Mouse (Mus musculus): Measurements from ENCODE around the gene Sfr1.

Sfr1 gene

GRCm38 (mm10) chr19:47731071-47731881 is at the start of gene Sfr1:
Gene Sfr1, plus strand, starts transcription at chr19:47731682.
- in situ Hi-C loops (cut with MboI) = no loop called here

DNA sequence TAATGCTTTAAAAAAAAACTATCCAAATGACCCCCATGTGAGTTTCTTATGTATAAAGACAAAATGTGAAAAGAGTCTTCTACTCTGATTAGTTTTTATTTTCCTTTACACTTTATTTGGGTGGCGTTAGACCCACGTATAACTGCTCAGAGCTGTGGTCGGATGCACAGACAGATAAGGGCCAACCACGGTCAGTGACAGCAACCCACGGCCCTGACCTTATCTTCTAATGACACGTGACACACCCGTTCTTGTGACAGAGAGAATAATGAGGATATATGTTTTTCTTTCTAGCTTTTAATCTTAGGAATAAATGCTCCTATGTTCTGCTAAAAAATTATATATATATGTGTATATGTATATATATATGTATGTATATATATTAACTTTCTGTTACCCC is 41.9 kb upstream of the Sfr1 start:
- in situ Hi-C loops (cut with MboI) = no loop called here

- in situ Hi-C loops (cut with MboI) = no loop called here
These were observed 39.5 kb upstream of the Sfr1 start, which contains the start of gene Col17a1 for GRCm38 (mm10) chr19:47691994-47692393. Gene Col17a1, minus strand, starts transcription at chr19:47692094.

DNA sequence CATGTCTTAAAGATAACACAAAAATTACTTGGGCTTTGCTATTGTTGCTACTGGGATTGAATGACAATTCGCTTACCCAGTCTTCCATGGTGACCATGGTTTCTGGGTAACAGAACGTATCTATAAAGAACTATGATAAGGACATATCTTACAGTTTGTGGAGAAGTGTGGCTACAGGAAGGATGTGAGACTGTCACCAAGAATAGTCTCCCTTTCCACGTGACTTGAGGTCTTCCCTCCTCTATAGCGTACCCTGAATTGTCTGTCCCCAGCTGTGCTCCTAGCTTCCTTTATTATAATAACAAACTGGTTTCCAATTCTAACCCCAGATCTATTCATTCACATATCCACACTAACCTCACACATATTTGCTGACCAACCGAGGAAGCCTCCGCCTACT is 35.8 kb upstream of the Sfr1 start:
- in situ Hi-C loops (cut with MboI) = no loop called here

- in situ Hi-C loops (cut with MboI) = no loop called here
These were observed 35.1 kb upstream of the Sfr1 start for GRCm38 (mm10) chr19:47696411-47696810.

DNA sequence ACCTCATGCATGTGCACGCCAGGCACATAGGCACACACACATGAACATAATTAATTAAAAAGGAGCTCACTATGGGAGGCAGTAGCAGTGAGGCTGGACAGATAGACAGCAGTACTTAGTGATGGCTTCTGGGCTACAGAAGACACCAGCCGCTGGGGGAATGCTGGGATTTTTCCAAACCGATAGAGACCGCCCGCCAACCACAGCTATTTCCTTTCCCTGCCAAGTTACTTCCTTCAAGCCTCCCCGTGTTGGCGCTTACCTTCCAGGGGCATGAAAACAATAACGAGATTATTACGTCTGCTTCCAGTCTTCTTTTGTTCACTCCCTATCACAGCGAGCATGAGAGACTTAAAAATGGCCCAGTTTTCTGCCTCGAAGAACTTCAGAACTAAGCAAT is 34.4 kb upstream of the Sfr1 start:
- in situ Hi-C loops (cut with MboI) = no loop called here

DNA sequence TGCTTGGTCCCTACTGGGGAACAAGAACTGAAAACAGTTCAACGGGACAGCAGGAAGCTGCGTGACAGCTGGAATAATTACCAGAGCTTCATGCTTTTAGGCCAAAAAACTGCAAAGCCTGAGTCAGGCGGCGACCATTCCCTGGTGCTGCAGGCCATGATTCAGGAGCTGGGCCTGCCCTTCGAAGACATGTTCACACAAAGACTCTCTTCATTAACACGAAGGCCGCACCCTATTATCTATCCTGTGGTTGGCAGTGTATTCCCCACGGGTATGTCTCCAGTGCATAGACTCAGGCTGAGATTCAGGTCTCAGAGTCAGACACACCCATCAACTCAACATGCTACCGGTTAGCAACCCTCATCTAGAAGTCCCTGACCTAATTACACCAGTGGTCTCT is 33.2 kb upstream of the Sfr1 start:
- in situ Hi-C loops (cut with MboI) = no loop called here

DNA sequence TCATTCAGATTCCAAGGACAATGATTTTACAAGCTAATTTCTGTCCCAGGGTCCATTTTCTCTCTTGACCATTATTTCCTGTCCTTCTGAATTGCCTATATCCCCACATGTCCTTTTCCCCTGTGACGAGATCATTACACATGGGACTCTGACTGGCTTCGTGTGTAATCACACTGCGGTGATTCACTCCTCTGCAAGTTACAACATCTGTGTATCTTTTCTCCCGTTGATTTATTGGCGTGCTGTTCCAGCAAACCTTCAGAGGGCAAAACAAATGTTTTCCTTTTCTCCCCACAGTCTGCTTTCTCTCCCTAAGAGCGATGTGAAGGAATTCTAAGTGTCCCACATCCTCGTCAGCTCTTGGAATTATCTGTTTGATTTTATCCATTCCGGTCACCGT is 31.7 kb upstream of the Sfr1 start:
- in situ Hi-C loops (cut with MboI) = no loop called here

DNA sequence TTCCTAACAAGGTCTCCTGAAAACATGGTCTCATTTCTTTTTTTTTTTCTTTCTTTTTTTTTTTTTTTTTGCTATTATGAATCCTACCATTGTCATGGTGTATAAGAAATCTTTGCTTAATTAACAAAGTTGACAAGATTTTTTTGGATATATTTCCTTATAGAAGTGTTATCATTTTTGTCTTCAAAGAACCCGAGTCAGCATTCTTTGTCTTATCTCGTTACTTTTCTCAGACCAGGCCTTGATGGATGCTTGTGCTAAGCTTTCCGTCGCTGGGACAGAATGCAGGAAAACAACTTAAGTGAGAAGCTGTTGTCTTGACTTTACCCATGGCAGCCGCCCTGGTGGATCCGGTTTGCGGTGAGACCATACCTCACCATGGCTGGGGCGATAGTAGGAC is 31.0 kb upstream of the Sfr1 start:
- in situ Hi-C loops (cut with MboI) = no loop called here

GRCm38 (mm10) chr19:47705080-47705771 is 26.3 kb upstream of the Sfr1 start:
- in situ Hi-C loops (cut with MboI) = no loop called here

DNA sequence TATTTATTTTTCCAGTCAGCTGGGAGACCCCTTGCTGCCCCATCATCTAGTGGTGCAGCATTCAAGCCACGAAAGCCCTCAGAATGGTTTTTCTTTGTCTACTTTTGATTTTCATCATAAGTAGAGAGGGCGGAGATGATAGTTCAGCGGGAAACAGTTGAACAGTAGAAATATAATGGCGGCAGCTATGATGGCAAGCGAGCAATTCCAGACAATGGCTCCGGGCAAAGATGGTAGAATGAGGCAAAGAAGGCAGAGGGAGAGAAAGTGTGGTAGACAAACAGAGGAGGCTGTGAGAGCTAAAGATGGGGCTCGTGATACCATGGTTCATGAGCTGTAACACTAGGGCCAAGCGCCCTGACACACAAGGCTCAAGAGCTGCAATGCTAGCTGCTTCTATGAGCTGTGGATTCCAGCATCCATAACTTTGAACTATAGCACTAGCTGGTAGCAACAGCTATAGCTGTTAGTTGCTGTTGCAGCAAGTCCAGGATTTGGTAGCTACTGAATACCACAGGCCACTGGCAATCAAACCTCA is 25.6 kb upstream of the Sfr1 start:
- in situ Hi-C loops (cut with MboI) = no loop called here

DNA sequence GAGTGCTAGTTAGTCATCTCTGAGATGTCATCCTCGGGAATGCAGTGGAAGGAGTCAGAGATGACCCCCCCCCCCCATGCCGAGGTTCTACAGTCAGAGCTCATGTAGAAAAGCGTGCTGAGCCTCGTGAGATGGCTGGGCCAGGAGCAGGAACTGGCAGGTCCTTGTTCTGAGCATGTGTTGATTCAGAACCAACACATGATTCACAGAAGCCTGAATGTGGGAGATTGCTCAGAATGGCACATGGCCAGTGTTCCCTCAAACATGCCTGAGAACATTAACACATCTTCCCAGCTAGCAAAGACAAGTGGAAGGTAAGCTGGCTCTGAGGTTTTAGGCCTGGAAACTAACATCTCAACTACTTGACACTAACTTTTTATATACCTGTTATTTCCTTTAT is 21.1 kb upstream of the Sfr1 start:
- in situ Hi-C loops (cut with MboI) = no loop called here

- in situ Hi-C loops (cut with MboI) = no loop called here
These were observed 18.0 kb upstream of the Sfr1 start for GRCm38 (mm10) chr19:47713457-47713856.

DNA sequence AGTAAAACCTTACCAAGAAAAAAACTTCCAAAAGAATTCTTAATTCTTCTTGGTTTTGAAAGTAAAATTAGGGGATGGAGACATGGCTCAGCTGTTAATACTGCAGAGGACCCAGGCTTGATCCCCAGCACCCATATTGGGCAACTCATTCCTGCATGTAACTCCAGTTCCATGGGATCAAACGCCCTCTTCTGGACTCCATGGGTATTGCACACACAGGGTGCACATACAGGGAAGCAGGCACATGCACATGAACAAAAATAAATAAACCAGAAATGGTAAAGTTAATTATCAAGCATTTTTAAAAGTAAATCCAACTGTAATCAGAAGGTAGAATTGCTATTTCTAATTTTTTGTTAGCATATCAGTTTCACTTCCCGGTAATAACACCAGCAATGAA is 15.3 kb upstream of the Sfr1 start:
- in situ Hi-C loops (cut with MboI) = no loop called here

DNA sequence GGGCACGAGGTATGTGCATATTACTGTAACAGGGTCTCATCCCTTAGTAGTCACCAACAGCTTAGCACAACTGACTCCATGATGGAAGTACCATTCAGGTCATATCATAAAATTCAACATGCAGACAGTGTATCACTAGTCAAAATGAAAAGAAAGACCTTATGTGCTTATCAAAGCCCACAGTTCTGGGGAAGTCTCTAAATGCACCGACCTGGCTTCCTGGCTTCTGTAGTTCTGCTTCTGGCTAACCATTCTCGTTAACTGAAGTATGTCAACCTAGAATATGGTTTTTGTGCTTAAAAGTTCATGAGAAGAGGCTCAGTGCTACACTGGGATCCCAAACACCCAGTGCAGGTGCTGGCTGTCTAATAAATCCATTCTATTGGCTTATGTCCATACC is 12.3 kb upstream of the Sfr1 start:
- in situ Hi-C loops (cut with MboI) = no loop called here

GRCm38 (mm10) chr19:47722471-47722870 is 9.0 kb upstream of the Sfr1 start:
- in situ Hi-C loops (cut with MboI) = no loop called here

- in situ Hi-C loops (cut with MboI) = no loop called here
These were observed 6.6 kb upstream of the Sfr1 start for GRCm38 (mm10) chr19:47724903-47725302.

GRCm38 (mm10) chr19:47725643-47726140 is 5.8 kb upstream of the Sfr1 start:
- in situ Hi-C loops (cut with MboI) = no loop called here

- in situ Hi-C loops (cut with MboI) = no loop called here
These were observed 801 bp upstream of the Sfr1 start for GRCm38 (mm10) chr19:47730691-47731070.

DNA sequence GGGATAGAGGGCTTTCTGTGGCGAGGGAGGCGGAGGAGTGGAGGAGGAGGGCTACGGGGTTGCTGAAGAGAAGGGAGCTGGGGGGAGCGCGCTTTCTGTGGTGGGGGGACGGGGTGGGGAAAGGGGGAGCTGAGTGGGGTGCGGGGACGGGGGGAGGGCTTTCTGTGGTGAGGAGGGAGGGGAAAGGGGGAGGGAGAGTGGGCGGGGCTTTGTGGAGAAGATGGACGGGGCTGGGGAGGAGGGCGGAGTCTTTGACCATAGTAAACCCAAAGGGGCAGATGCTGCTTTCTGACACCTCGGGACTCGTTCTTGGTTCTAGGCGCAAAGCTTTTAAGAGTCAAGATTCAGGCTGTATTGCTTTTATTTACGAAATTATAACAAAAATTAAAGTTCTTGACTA is 449 bp downstream of the Sfr1 start:
- in situ Hi-C loops (cut with MboI) = no loop called here

GRCm38 (mm10) chr19:47747072-47747471 is 15.6 kb downstream of the Sfr1 start:
- in situ Hi-C loops (cut with MboI) = no loop called here

- in situ Hi-C loops (cut with MboI) = no loop called here
These were observed 17.5 kb downstream of the Sfr1 start for GRCm38 (mm10) chr19:47748950-47749349.

DNA sequence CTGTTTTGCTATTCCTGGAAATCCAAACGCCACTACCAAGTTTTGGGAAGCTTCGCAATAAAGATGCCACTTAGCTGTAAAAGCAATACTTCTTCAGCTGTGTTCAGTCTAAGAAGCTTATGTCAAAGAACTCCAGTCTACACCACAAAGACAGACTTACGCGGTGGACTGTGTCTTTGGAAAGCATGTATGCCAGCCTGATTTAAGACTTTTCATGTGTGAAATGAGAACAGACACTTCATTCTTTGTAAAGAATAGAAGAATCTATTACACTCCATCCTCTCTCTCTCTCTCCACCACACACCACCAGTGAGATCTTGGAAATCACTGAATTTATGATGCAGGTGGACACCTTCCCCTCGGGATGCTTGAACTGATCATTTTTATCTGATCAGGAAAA is 18.9 kb downstream of the Sfr1 start:
- in situ Hi-C loops (cut with MboI) = no loop called here
